Mouse (Mus musculus): ENCODE measurements around the gene Trim44.

GRCm38 (mm10) chr2:102256100-102256499 lies 151.5 kb downstream of the Trim44 start:
- no peak for TF ChIP-seq POLR2A (IDR thresholded peaks at IDR 0.05; ENCODE audit: low read depth, low read length)
- TF ChIP-seq CTCF (IDR thresholded peaks at IDR 0.05; ENCODE audit: borderline replicate concordance, insufficient read depth, low read length): no peak
